Mouse (Mus musculus): ENCODE measurements around the gene Zc3h12b. TPM values are rescaled to one million over a fixed set of nuclear protein-coding genes. Genes with fewer than 3 reads are reported as not detected.

Zc3h12b gene
- total and polyA plus RNA-seq, 3 experiments: 0.04 to 0.16 TPM; not detected in 1

GRCm38 (mm10) chrX:95965036-95965435 is 253.6 kb downstream of the Zc3h12b start:
- in situ Hi-C loops (cut with MboI; ENCODE audit: low pct_ligation_motif_present, low pct_unique_long_range_greater_than_20kb, low sequenced_read_pairs) (no loop called here), dilution Hi-C loops (cut with MboI; ENCODE audit: extremely low pct_ligation_motif_present, extremely low pct_unique_long_range_greater_than_20kb, low sequenced_read_pairs) (no loop called here)
- TF ChIP-seq TCF12 (IDR thresholded peaks at IDR 0.05; ENCODE audit: low read depth, low read length) (no peak), ZC3H11A (IDR thresholded peaks at IDR 0.05; ENCODE audit: low read depth, low read length) (no peak), TBP (conservative IDR thresholded peaks at IDR 0.05; ENCODE audit: low read depth, low read length) (no peak)
- H3K27me3 ChIP-seq (replicated peaks): no peaks in the 10 kb centered on the region
- H3K9me3 ChIP-seq (replicated peaks; ENCODE audit: low read length): no peaks in the 10 kb centered on the region
- peaks cover 0 to 12% of the 10 kb centered on the region in 2 experiments for H3K36me3 ChIP-seq (replicated peaks in 1 of 2; ENCODE audit: control insufficient read depth in 1 of 2, insufficient read depth in 1 of 2, low read length in 1 of 2)
- peaks cover 0 to 29% of the 10 kb centered on the region in 2 experiments; a peak in 2 of 4 replicates for H3K4me1 ChIP-seq (ENCODE audit: control insufficient read depth in 1 of 2, insufficient read depth in 2 of 2)
- no peak for DNase-seq (ENCODE audit: extremely low read depth)
- H3K79me2 ChIP-seq (replicated peaks; ENCODE audit: control insufficient read depth, extremely low read depth, insufficient read depth, poor library complexity, severe bottlenecking): no peaks in the 10 kb centered on the region
- no peak overlapping the region for H3K9ac ChIP-seq (ENCODE audit: insufficient read depth, low read depth)
- H3K4me2 ChIP-seq (ENCODE audit: insufficient read depth, low read depth, poor library complexity, severe bottlenecking): no peak overlapping the region
- H3K4me3 ChIP-seq (replicated peaks in 1 of 3; ENCODE audit: low read depth in 2 of 3, low read length in 2 of 3, poor library complexity in 1 of 3): no peak overlapping the region
- no peak overlapping the region for H3K27ac ChIP-seq (ENCODE audit: insufficient read depth, low read depth)

GRCm38 (mm10) chrX:95967847-95968593 is 256.5 kb downstream of the Zc3h12b start:
- peak; percentile 90 for DNase-seq (ENCODE audit: extremely low read depth)
- Histone ChIP-seq H3K9ac (ENCODE audit: insufficient read depth, low read depth) (peak overlapping the region; percentile 94), H3K4me3 (replicated peaks in 1 of 3; ENCODE audit: low read depth in 2 of 3, low read length in 2 of 3, poor library complexity in 1 of 3) (peak overlapping the region; percentile 60 to 87 (median 61)), H3K27ac (ENCODE audit: insufficient read depth, low read depth) (peak overlapping the region; percentile 88), H3K79me2 (replicated peaks; ENCODE audit: control insufficient read depth, extremely low read depth, insufficient read depth, poor library complexity, severe bottlenecking) (no peaks in the 10 kb centered on the region), H3K9me3 (replicated peaks; ENCODE audit: low read length) (no peaks in the 10 kb centered on the region), H3K4me2 (ENCODE audit: insufficient read depth, low read depth, poor library complexity, severe bottlenecking) (peak overlapping the region; percentile 51), H3K27me3 (replicated peaks) (no peaks in the 10 kb centered on the region), H3K4me1 (ENCODE audit: control insufficient read depth in 1 of 2, insufficient read depth in 2 of 2) (peaks cover 0 to 29% of the 10 kb centered on the region in 2 experiments; a peak in 2 of 4 replicates), H3K36me3 (replicated peaks in 1 of 2; ENCODE audit: control insufficient read depth in 1 of 2, insufficient read depth in 1 of 2, low read length in 1 of 2) (no peaks in the 10 kb centered on the region)
- in situ Hi-C loops (cut with MboI; ENCODE audit: low pct_ligation_motif_present, low pct_unique_long_range_greater_than_20kb, low sequenced_read_pairs) (no loop called here), dilution Hi-C loops (cut with MboI; ENCODE audit: extremely low pct_ligation_motif_present, extremely low pct_unique_long_range_greater_than_20kb, low sequenced_read_pairs) (no loop called here)
- TF ChIP-seq JUN (IDR thresholded peaks at IDR 0.05; ENCODE audit: insufficient read depth, low read depth, low read length) (no peak), MAZ (IDR thresholded peaks at IDR 0.05; ENCODE audit: low read depth, low read length) (peak; percentile 39; the same call in 1 of the 2 replicates), ETS1 (conservative IDR thresholded peaks at IDR 0.05; ENCODE audit: low read depth, low read length) (no peak), PAX5 (IDR thresholded peaks at IDR 0.05; ENCODE audit: low read length) (no peak), MXI1 (IDR thresholded peaks at IDR 0.05; ENCODE audit: low read depth, low read length) (peak; percentile 44; the same call in 1 of the 2 replicates), USF1 (IDR thresholded peaks at IDR 0.05; ENCODE audit: low read depth, low read length) (peak; percentile 74), CHD1 (IDR thresholded peaks at IDR 0.05; ENCODE audit: low read depth, low read length) (no peak), E2F4 (IDR thresholded peaks at IDR 0.05; ENCODE audit: insufficient replicate concordance, low read depth, low read length) (no peak), EP300 (IDR thresholded peaks at IDR 0.05; ENCODE audit: low read length) (no peak), JUND (conservative IDR thresholded peaks at IDR 0.05; ENCODE audit: low read depth, low read length) (no peak), TCF12 (IDR thresholded peaks at IDR 0.05; ENCODE audit: low read depth, low read length) (0 out of 2 replicates have a peak, but pooled peaks have one; percentile 56), CHD2 (IDR thresholded peaks at IDR 0.05; ENCODE audit: low read length) (peak; percentile 59; the same call in 1 of the 2 replicates), USF2 (conservative IDR thresholded peaks at IDR 0.05; ENCODE audit: low read depth, low read length) (peak; percentile 32), ZNF384 (IDR thresholded peaks at IDR 0.05; ENCODE audit: low read depth, low read length) (no peak), MAFK (IDR thresholded peaks at IDR 0.05; ENCODE audit: insufficient replicate concordance, low read length) (no peak), RCOR1 (conservative IDR thresholded peaks at IDR 0.05; ENCODE audit: low read depth, low read length) (no peak), SIN3A (IDR thresholded peaks at IDR 0.05; ENCODE audit: low read length) (peak; percentile 39; the same call in 1 of the 2 replicates), ELF1 (IDR thresholded peaks at IDR 0.05; ENCODE audit: low read depth, low read length) (no peak), IRF4 (IDR thresholded peaks at IDR 0.05; ENCODE audit: low read depth, low read length) (no peak), KAT2A (IDR thresholded peaks at IDR 0.05; ENCODE audit: insufficient replicate concordance, low read length) (0 out of 2 replicates have a peak, but pooled peaks have one; percentile 10), SMC3 (IDR thresholded peaks at IDR 0.05; ENCODE audit: low read depth, low read length) (no peak), HCFC1 (IDR thresholded peaks at IDR 0.05; ENCODE audit: low read depth, low read length) (peak; percentile 65), NELFE (IDR thresholded peaks at IDR 0.05; ENCODE audit: low read depth, low read length) (peak; percentile 55; the same call in 1 of the 2 replicates), BHLHE40 (IDR thresholded peaks at IDR 0.05; ENCODE audit: low read depth, low read length) (no peak), ZMIZ1 (IDR thresholded peaks at IDR 0.05; ENCODE audit: low read depth, low read length) (0 out of 2 replicates have a peak, but pooled peaks have one; percentile 42), NRF1 (IDR thresholded peaks at IDR 0.05; ENCODE audit: low read depth, low read length) (no peak), MYC (IDR thresholded peaks at IDR 0.05; ENCODE audit: low read depth, low read length) (peak; percentile 75), UBTF (IDR thresholded peaks at IDR 0.05; ENCODE audit: low read depth, low read length) (no peak), MAX (IDR thresholded peaks at IDR 0.05; ENCODE audit: low read length) (peak; percentile 78)
